Mouse (Mus musculus) adrenal gland, adult 10 weeks (tissue): ENCODE results near the gene Gm17689. TPM values are rescaled to one million over a fixed set of nuclear protein-coding genes. Genes with fewer than 3 reads are reported as not detected.

Source experiments
- polyA plus RNA-seq: library from polyadenylated mRNA; stranded (reverse); fragments of 350-450 nt; fragmentation: Illumina TruSeq; extraction: RNeasy Lipid Tissue Mini Kit (QIAGEN cat#74804); gene quantifications from one replicate; pipeline ENCODE4 v1.2.3, GENCODE M21; 2014; ENCODE audit warnings: low read depth, low replicate concordance

Gene Gm17689
- not detected for polyA plus RNA-seq

GRCm38 (mm10) chr9:36582535-36582934, at the start of gene Gm17689:
TSS of gene Gm17689 (minus strand) at chr9:36582635.

DNA sequence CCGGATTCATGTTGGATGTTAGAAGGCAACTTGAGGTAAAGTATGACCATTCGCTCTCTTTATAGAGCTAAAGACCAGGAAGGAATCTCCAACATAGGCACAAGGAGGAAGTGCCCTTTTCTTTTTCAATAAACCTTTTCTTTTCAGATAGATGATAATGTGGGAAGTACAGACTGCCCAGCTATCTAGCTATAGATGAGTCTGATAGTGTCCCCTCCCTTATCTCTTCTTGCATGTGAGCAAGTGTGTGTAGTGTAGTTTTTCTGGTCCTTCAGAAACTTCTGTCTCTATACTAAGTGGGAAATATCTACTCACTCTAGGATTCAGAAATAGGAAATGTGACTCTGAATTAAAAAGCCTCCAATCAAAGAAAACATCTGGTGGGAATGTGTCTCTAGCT, 40.6 kb downstream of the Gm17689 start, which contains the start of gene Gm5615:
Gene Gm5615 (minus strand): TSS at position 101 of the 400 bp plus-strand sequence.

Other genes with a start within 250 kb of the Gm17689 start
- not detected for gene Gm7257, start 150.8 kb downstream of the Gm17689 start, polyA plus RNA-seq
- gene Gm9513, start 107.0 kb downstream of the Gm17689 start, polyA plus RNA-seq, result not detected
- not detected for gene Gm5615, start 40.7 kb downstream of the Gm17689 start, polyA plus RNA-seq
- gene A630095E13Rik, start 60.7 kb upstream of the Gm17689 start, polyA plus RNA-seq, result not detected
- not detected for gene Acrv1, start 110.6 kb upstream of the Gm17689 start, polyA plus RNA-seq
- 9.1 TPM for gene Chek1, start 144.4 kb upstream of the Gm17689 start, polyA plus RNA-seq
- gene Stt3a, start 185.0 kb upstream of the Gm17689 start, polyA plus RNA-seq, result 390 TPM
- 245 TPM for gene Ei24, start 214.8 kb upstream of the Gm17689 start, polyA plus RNA-seq
- 5.1 TPM for gene Fez1, start 239.2 kb upstream of the Gm17689 start, polyA plus RNA-seq